Mouse (Mus musculus) MEL (cell line): ENCODE measurements around the gene Trex1. TPM values are rescaled to one million over a fixed set of nuclear protein-coding genes. Genes with fewer than 3 reads are reported as not detected.

Experiments used
- DNase-seq: peaks from one replicate; pipeline ENCODE4 v3.0.0; 2011; ENCODE audit warnings: low read depth, low spot score
- H3K27ac ChIP-seq: 2 replicates; pipeline ENCODE4 v1.5.1; 2012; ENCODE audit warnings: low read depth, mild to moderate bottlenecking, control low read depth, low read length, moderate library complexity; ENCODE audit not compliant: control insufficient read depth
- H3K27me3 ChIP-seq, 2 experiments: fragments of 150-350 bp in 1 of 2; sonication (generic) in 1 of 2; 2 replicates each; pipeline ENCODE4 v1.6.1; 2012; ENCODE audit warnings: low read length in 2 of 2, mild to moderate bottlenecking in 2 of 2, improper control_type of control experiment in 1 of 2, moderate library complexity in 1 of 2; ENCODE audit not compliant: insufficient read depth in 2 of 2, control insufficient read depth in 1 of 2
- H3K36me3 ChIP-seq, 2 experiments: 2 replicates each; pipeline ENCODE4 v1.6.1; 2012 to 2014; ENCODE audit warnings: low read length in 2 of 2, improper control_type of control experiment in 1 of 2, inconsistent platforms in 1 of 2, mild to moderate bottlenecking in 1 of 2; ENCODE audit not compliant: insufficient read depth in 2 of 2, control insufficient read depth in 1 of 2
- H3K4me1 ChIP-seq, 2 experiments: fragments of 150-350 bp in 1 of 2; sonication (generic) in 1 of 2; 2 replicates each; pipeline ENCODE4 v1.6.1; 2012; ENCODE audit warnings: low read length in 2 of 2, improper control_type of control experiment in 1 of 2, mild to moderate bottlenecking in 1 of 2; ENCODE audit not compliant: insufficient read depth in 2 of 2, control insufficient read depth in 1 of 2
- H3K4me3 ChIP-seq, 2 experiments: fragments of 150-350 bp in 1 of 2; sonication (generic) in 1 of 2; 2 replicates each; pipeline ENCODE4 v1.5.1; 2012; ENCODE audit warnings: low read depth in 2 of 2, low read length in 2 of 2, mild to moderate bottlenecking in 2 of 2, moderate library complexity in 2 of 2, control low read depth in 1 of 2, improper control_type of control experiment in 1 of 2; ENCODE audit not compliant: control insufficient read depth in 1 of 2, insufficient read depth in 1 of 2
- H3K79me2 ChIP-seq: 2 replicates; pipeline ENCODE4 v1.6.1; 2012; ENCODE audit warnings: mild to moderate bottlenecking, low read length, moderate library complexity; ENCODE audit not compliant: control insufficient read depth, poor library complexity, insufficient read depth
- H3K9ac ChIP-seq: 2 replicates; pipeline ENCODE4 v1.6.1; 2012; ENCODE audit warnings: low read depth, mild to moderate bottlenecking, control low read depth, low read length, moderate library complexity; ENCODE audit not compliant: control insufficient read depth, poor library complexity, severe bottlenecking
- H3K9me3 ChIP-seq: fragments of 150-350 bp; sonication (generic); replicated peaks from 2 replicates; pipeline ENCODE4 v1.6.1; 2012; ENCODE audit warnings: mild to moderate bottlenecking, low read length, improper control_type of control experiment, moderate library complexity; ENCODE audit not compliant: insufficient read depth
- BHLHE40 ChIP-seq: IDR thresholded peaks from 2 replicates; pipeline ENCODE4 v1.6.1; 2012; ENCODE audit warnings: low read depth, mild to moderate bottlenecking, inconsistent platforms, low read length, improper control_type of control experiment, borderline replicate concordance
- CHD2 ChIP-seq: IDR thresholded peaks from 2 replicates; pipeline ENCODE4 v1.6.1; 2011; ENCODE audit warnings: low read length, improper control_type of control experiment
- CTCF ChIP-seq, 3 experiments: IDR thresholded peaks in 2 of 3; conservative IDR thresholded peaks in 1 of 3; 2 replicates each; pipeline ENCODE4 v1.5.1; 2011 to 2012; ENCODE audit warnings: low read length in 3 of 3, low read depth in 2 of 3, mild to moderate bottlenecking in 2 of 3, improper control_type of control experiment in 1 of 3, inconsistent platforms in 1 of 3, mixed read lengths in 1 of 3, moderate library complexity in 1 of 3; ENCODE audit not compliant: control insufficient read depth in 1 of 3, insufficient read depth in 1 of 3, poor library complexity in 1 of 3, severe bottlenecking in 1 of 3
- E2F4 ChIP-seq: IDR thresholded peaks from 2 replicates; pipeline ENCODE4 v1.6.1; 2011; ENCODE audit warnings: low read depth, low read length, improper control_type of control experiment, borderline replicate concordance
- ELF1 ChIP-seq: IDR thresholded peaks from 2 replicates; pipeline ENCODE4 v1.6.1; 2014; ENCODE audit warnings: low read depth, mild to moderate bottlenecking, inconsistent platforms, low read length, improper control_type of control experiment, moderate library complexity
- HCFC1 ChIP-seq: IDR thresholded peaks from 2 replicates; pipeline ENCODE4 v1.6.1; 2012; ENCODE audit warnings: low read depth, mild to moderate bottlenecking, inconsistent platforms, low read length, improper control_type of control experiment, moderate library complexity
- MAX ChIP-seq: IDR thresholded peaks from 2 replicates; pipeline ENCODE4 v1.6.1; 2011; ENCODE audit warnings: low read length, improper control_type of control experiment
- MEF2A ChIP-seq: IDR thresholded peaks from 2 replicates; pipeline ENCODE4 v1.6.1; 2014; ENCODE audit warnings: low read depth, mild to moderate bottlenecking, inconsistent platforms, low read length, improper control_type of control experiment; ENCODE audit not compliant: poor library complexity, insufficient replicate concordance, severe bottlenecking; ENCODE audit errors: extremely low read depth
- NELFE ChIP-seq: IDR thresholded peaks from 2 replicates; pipeline ENCODE4 v1.6.1; 2011; ENCODE audit warnings: low read depth, low read length, improper control_type of control experiment
- NRF1 ChIP-seq: IDR thresholded peaks from 2 replicates; pipeline ENCODE4 v1.6.1; 2014; ENCODE audit warnings: low read depth, mild to moderate bottlenecking, inconsistent platforms, low read length, improper control_type of control experiment, moderate library complexity; ENCODE audit not compliant: poor library complexity, insufficient read depth, severe bottlenecking
- POLR2AphosphoS2 ChIP-seq: IDR thresholded peaks from 2 replicates; pipeline ENCODE4 v1.6.1; 2011; ENCODE audit warnings: low read length, improper control_type of control experiment
- POLR2AphosphoS5 ChIP-seq: IDR thresholded peaks from 2 replicates; pipeline ENCODE4 v1.6.1; 2012; ENCODE audit warnings: low read depth, borderline replicate concordance, mild to moderate bottlenecking, inconsistent platforms, low read length, moderate library complexity, mixed read lengths
- RAD21 ChIP-seq: IDR thresholded peaks from 2 replicates; pipeline ENCODE4 v1.6.1; 2011; ENCODE audit warnings: mild to moderate bottlenecking, low read depth, low read length, improper control_type of control experiment
- RCOR1 ChIP-seq: IDR thresholded peaks from 2 replicates; pipeline ENCODE4 v1.6.1; 2012; ENCODE audit warnings: low read depth, mild to moderate bottlenecking, inconsistent platforms, low read length, improper control_type of control experiment
- SIN3A ChIP-seq: IDR thresholded peaks from 2 replicates; pipeline ENCODE4 v1.6.1; 2012; ENCODE audit warnings: low read length, improper control_type of control experiment, inconsistent platforms
- SMC3 ChIP-seq: IDR thresholded peaks from 2 replicates; pipeline ENCODE4 v1.6.1; 2011; ENCODE audit warnings: low read depth, low read length, improper control_type of control experiment
- TBP ChIP-seq: IDR thresholded peaks from 2 replicates; pipeline ENCODE4 v1.8.0; 2011; ENCODE audit warnings: low read depth, low read length, improper control_type of control experiment
- UBTF ChIP-seq: IDR thresholded peaks from 2 replicates; pipeline ENCODE4 v1.6.1; 2012; ENCODE audit warnings: low read depth, mild to moderate bottlenecking, inconsistent platforms, low read length, improper control_type of control experiment, moderate library complexity, borderline replicate concordance; ENCODE audit not compliant: insufficient read depth
- USF1 ChIP-seq: IDR thresholded peaks from 2 replicates; pipeline ENCODE4 v1.6.1; 2014; ENCODE audit warnings: low read depth, mild to moderate bottlenecking, inconsistent platforms, low read length, improper control_type of control experiment, moderate library complexity
- USF2 ChIP-seq, 2 experiments: IDR thresholded peaks; 2 replicates each; pipeline ENCODE4 v1.6.1; 2011 to 2012; ENCODE audit warnings: improper control_type of control experiment in 2 of 2, low read length in 2 of 2, borderline replicate concordance in 1 of 2, inconsistent platforms in 1 of 2, low read depth in 1 of 2, mild to moderate bottlenecking in 1 of 2; ENCODE audit not compliant: insufficient read depth in 1 of 2
- ZMIZ1 ChIP-seq: IDR thresholded peaks from 2 replicates; pipeline ENCODE4 v1.6.1; 2012; ENCODE audit warnings: low read depth, mild to moderate bottlenecking, inconsistent platforms, low read length, improper control_type of control experiment, moderate library complexity
- ZNF384 ChIP-seq: IDR thresholded peaks from 2 replicates; pipeline ENCODE4 v1.6.1; 2012; ENCODE audit warnings: low read depth, mild to moderate bottlenecking, inconsistent platforms, low read length, improper control_type of control experiment
- polyA plus RNA-seq, 2 experiments: library from polyadenylated mRNA; stranded (reverse) in 1 of 2; unstranded in 1 of 2; fragments of >175 nt in 1 of 2; fragments of >200 nt in 1 of 2; gene quantifications; 2 replicates each; pipeline versions ENCODE4 v1.2.1 to v1.2.4; 2012; ENCODE audit warnings: low replicate concordance in 2 of 2, low read depth in 1 of 2; ENCODE audit not compliant: insufficient read length in 2 of 2, insufficient read depth in 1 of 2, missing spikeins in 1 of 2
- total RNA-seq: library from RNA; depleted of rRNA; stranded (reverse); fragments of 300-350 nt; gene quantifications from 2 replicates; pipeline ENCODE4 v1.2.3, GENCODE M21; 2012

Gene Trex1
- total and polyA plus RNA-seq, 3 experiments, result 8.9 to 17.0 TPM; not detected in 1

DNA sequence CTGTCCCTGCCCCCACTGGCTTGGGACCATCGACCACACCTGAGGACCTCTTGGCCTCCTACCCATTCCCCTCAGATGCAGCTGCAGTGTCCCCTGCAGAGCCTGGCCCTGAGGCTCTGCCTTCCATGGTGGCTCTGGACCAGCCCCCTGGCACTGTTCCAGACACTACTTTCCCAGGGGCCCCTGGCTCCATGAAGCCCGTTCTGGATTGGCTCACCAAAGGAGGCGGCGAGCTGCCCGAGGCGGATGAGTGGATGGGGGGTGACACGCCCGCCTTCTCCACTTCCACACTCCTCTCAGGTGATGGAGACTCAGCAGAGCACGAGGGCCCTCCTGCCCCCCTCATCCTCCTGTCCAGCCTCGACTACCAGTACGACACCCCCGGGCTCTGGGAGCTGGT is 45.5 kb upstream of the Trex1 start:
- Histone ChIP-seq H3K9ac (no peak overlapping the region), H3K4me1 (no peaks in the 10 kb centered on the region), H3K27ac (no peak overlapping the region), H3K4me3 (no peak overlapping the region), H3K27me3 (no peaks in the 10 kb centered on the region), H3K79me2 (no peaks in the 10 kb centered on the region), H3K9me3 (no peaks in the 10 kb centered on the region), H3K36me3 (no peaks in the 10 kb centered on the region)
- TF ChIP-seq USF2 (IDR thresholded peaks at IDR 0.05; ENCODE audit: borderline replicate concordance in 1 of 2, insufficient read depth in 1 of 2, low read depth in 1 of 2, low read length in 2 of 2) (no peak), E2F4 (no peak), MAX (no peak), TBP (no peak), RAD21 (no peak), ZNF384 (no peak), SMC3 (no peak), CHD2 (no peak), MEF2A (no peak), SIN3A (no peak), POLR2AphosphoS2 (no peak), ELF1 (no peak), HCFC1 (no peak), NELFE (no peak), CTCF (IDR thresholded peaks at IDR 0.05 in 2 of 3, conservative IDR thresholded peaks at IDR 0.05 in 1 of 3; ENCODE audit: control insufficient read depth in 1 of 3, insufficient read depth in 1 of 3, low read depth in 2 of 3, low read length in 3 of 3, poor library complexity in 1 of 3, severe bottlenecking in 1 of 3) (no peak), RCOR1 (no peak)
- no peak for DNase-seq

DNA sequence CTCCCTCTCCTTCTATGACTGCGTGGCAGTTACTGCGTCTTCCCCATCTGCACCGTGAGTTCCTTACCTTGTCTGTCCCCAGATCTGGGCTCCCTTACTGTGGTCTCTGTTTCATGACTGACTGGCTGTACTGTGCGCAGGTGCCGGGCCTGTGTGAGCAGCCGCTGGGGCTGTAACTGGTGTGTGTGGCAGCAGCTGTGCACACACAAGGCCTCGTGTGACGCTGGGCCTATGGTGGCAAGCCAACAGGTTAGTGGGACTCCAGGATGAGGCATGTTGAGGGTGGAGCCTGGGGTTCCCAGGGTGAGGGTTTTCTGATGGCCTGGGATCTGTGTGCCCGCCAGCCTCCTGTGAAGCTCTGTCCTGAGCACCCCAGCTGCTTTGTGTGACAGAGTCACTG is 44.5 kb upstream of the Trex1 start:
- Histone ChIP-seq H3K9ac (no peak overlapping the region), H3K36me3 (no peaks in the 10 kb centered on the region), H3K9me3 (no peaks in the 10 kb centered on the region), H3K4me3 (no peak overlapping the region), H3K4me1 (no peaks in the 10 kb centered on the region), H3K27me3 (no peaks in the 10 kb centered on the region), H3K79me2 (no peaks in the 10 kb centered on the region), H3K27ac (no peak overlapping the region)
- DNase-seq, result no peak
- no peak for TF ChIP-seq USF1

DNA sequence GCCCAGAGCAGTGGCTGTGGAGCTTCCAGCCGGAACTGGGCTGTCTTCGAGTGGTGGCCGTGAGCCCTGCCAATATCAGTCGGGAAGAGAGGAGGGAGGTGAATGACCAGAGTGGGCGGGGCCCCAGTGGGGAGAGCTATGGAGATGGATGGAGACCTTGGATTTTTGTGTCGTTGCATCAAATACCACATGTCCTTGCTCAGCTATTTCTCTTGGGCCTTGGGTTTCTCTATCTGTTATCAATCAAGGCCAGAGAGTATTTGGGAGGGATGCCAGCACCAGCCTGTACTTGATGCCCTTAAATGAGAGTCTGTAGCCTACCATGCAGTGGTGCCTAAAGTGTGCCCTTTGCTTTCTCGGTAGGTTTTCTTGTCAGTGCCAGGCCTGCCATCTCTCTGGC is 43.7 kb upstream of the Trex1 start:
- no peak overlapping the region for H3K9ac ChIP-seq
- H3K4me1 ChIP-seq, result no peaks in the 10 kb centered on the region
- no peaks in the 10 kb centered on the region for H3K27me3 ChIP-seq
- TF ChIP-seq ZMIZ1 (no peak), POLR2AphosphoS5 (no peak), NRF1 (no peak), UBTF (no peak), HCFC1 (no peak), SIN3A (no peak), BHLHE40 (no peak), USF1 (no peak)
- TF ChIP-seq, all 39 proteins: peak for 0
- Histone ChIP-seq H3K9me3 (no peaks in the 10 kb centered on the region), H3K4me3 (no peak overlapping the region), H3K36me3 (no peaks in the 10 kb centered on the region), H3K79me2 (no peaks in the 10 kb centered on the region), H3K27ac (no peak overlapping the region)
- DNase-seq, result no peak
